Mouse (Mus musculus) MEL (cell line): ENCODE data around the gene Cldn3. TPM values are rescaled to one million over a fixed set of nuclear protein-coding genes. Genes with fewer than 3 reads are reported as not detected.

Experiments used
- DNase-seq: peaks from one replicate; pipeline ENCODE4 v3.0.0; 2011; ENCODE audit warnings: low read depth, low spot score
- H3K27ac ChIP-seq: 2 replicates; pipeline ENCODE4 v1.5.1; 2012; ENCODE audit warnings: low read depth, mild to moderate bottlenecking, control low read depth, low read length, moderate library complexity; ENCODE audit not compliant: control insufficient read depth
- H3K27me3 ChIP-seq, 2 experiments: fragments of 150-350 bp in 1 of 2; sonication (generic) in 1 of 2; 2 replicates each; pipeline ENCODE4 v1.6.1; 2012; ENCODE audit warnings: low read length in 2 of 2, mild to moderate bottlenecking in 2 of 2, improper control_type of control experiment in 1 of 2, moderate library complexity in 1 of 2; ENCODE audit not compliant: insufficient read depth in 2 of 2, control insufficient read depth in 1 of 2
- H3K36me3 ChIP-seq, 2 experiments: 2 replicates each; pipeline ENCODE4 v1.6.1; 2012 to 2014; ENCODE audit warnings: low read length in 2 of 2, improper control_type of control experiment in 1 of 2, inconsistent platforms in 1 of 2, mild to moderate bottlenecking in 1 of 2; ENCODE audit not compliant: insufficient read depth in 2 of 2, control insufficient read depth in 1 of 2
- H3K4me1 ChIP-seq, 2 experiments: fragments of 150-350 bp in 1 of 2; sonication (generic) in 1 of 2; 2 replicates each; pipeline ENCODE4 v1.6.1; 2012; ENCODE audit warnings: low read length in 2 of 2, improper control_type of control experiment in 1 of 2, mild to moderate bottlenecking in 1 of 2; ENCODE audit not compliant: insufficient read depth in 2 of 2, control insufficient read depth in 1 of 2
- H3K4me3 ChIP-seq, 2 experiments: fragments of 150-350 bp in 1 of 2; sonication (generic) in 1 of 2; 2 replicates each; pipeline ENCODE4 v1.5.1; 2012; ENCODE audit warnings: low read depth in 2 of 2, low read length in 2 of 2, mild to moderate bottlenecking in 2 of 2, moderate library complexity in 2 of 2, control low read depth in 1 of 2, improper control_type of control experiment in 1 of 2; ENCODE audit not compliant: control insufficient read depth in 1 of 2, insufficient read depth in 1 of 2
- H3K79me2 ChIP-seq: 2 replicates; pipeline ENCODE4 v1.6.1; 2012; ENCODE audit warnings: mild to moderate bottlenecking, low read length, moderate library complexity; ENCODE audit not compliant: control insufficient read depth, poor library complexity, insufficient read depth
- H3K9ac ChIP-seq: 2 replicates; pipeline ENCODE4 v1.6.1; 2012; ENCODE audit warnings: low read depth, mild to moderate bottlenecking, control low read depth, low read length, moderate library complexity; ENCODE audit not compliant: control insufficient read depth, poor library complexity, severe bottlenecking
- H3K9me3 ChIP-seq: fragments of 150-350 bp; sonication (generic); replicated peaks from 2 replicates; pipeline ENCODE4 v1.6.1; 2012; ENCODE audit warnings: mild to moderate bottlenecking, low read length, improper control_type of control experiment, moderate library complexity; ENCODE audit not compliant: insufficient read depth
- CTCF ChIP-seq, 3 experiments: IDR thresholded peaks in 2 of 3; conservative IDR thresholded peaks in 1 of 3; 2 replicates each; pipeline ENCODE4 v1.5.1; 2011 to 2012; ENCODE audit warnings: low read length in 3 of 3, low read depth in 2 of 3, mild to moderate bottlenecking in 2 of 3, improper control_type of control experiment in 1 of 3, inconsistent platforms in 1 of 3, mixed read lengths in 1 of 3, moderate library complexity in 1 of 3; ENCODE audit not compliant: control insufficient read depth in 1 of 3, insufficient read depth in 1 of 3, poor library complexity in 1 of 3, severe bottlenecking in 1 of 3
- ELF1 ChIP-seq: IDR thresholded peaks from 2 replicates; pipeline ENCODE4 v1.6.1; 2014; ENCODE audit warnings: low read depth, mild to moderate bottlenecking, inconsistent platforms, low read length, improper control_type of control experiment, moderate library complexity
- ETS1 ChIP-seq: IDR thresholded peaks from 2 replicates; pipeline ENCODE4 v1.6.1; 2012; ENCODE audit warnings: low read depth, mild to moderate bottlenecking, inconsistent platforms, low read length, improper control_type of control experiment, moderate library complexity
- JUND ChIP-seq: IDR thresholded peaks from 2 replicates; pipeline ENCODE4 v1.6.1; 2011; ENCODE audit warnings: low read depth, mild to moderate bottlenecking, improper control_type of control experiment, low read length
- KAT2A ChIP-seq: conservative IDR thresholded peaks from 2 replicates; pipeline ENCODE4 v1.6.1; 2012; ENCODE audit warnings: low read depth, low read length, improper control_type of control experiment, inconsistent platforms
- MYC ChIP-seq: IDR thresholded peaks from 2 replicates; pipeline ENCODE4 v1.6.1; 2011; ENCODE audit warnings: low read depth, mild to moderate bottlenecking, low read length, improper control_type of control experiment, moderate library complexity
- POLR2A ChIP-seq, 2 experiments: IDR thresholded peaks; 2 replicates each; pipeline ENCODE4 v1.6.1; 2011 to 2012; ENCODE audit warnings: low read length in 2 of 2, mild to moderate bottlenecking in 2 of 2, control low read depth in 1 of 2, improper control_type of control experiment in 1 of 2, low read depth in 1 of 2, moderate library complexity in 1 of 2; ENCODE audit not compliant: control insufficient read depth in 1 of 2, insufficient read depth in 1 of 2, poor library complexity in 1 of 2
- POLR2AphosphoS2 ChIP-seq: IDR thresholded peaks from 2 replicates; pipeline ENCODE4 v1.6.1; 2011; ENCODE audit warnings: low read length, improper control_type of control experiment
- POLR2AphosphoS5 ChIP-seq: IDR thresholded peaks from 2 replicates; pipeline ENCODE4 v1.6.1; 2012; ENCODE audit warnings: low read depth, borderline replicate concordance, mild to moderate bottlenecking, inconsistent platforms, low read length, moderate library complexity, mixed read lengths
- RAD21 ChIP-seq: IDR thresholded peaks from 2 replicates; pipeline ENCODE4 v1.6.1; 2011; ENCODE audit warnings: mild to moderate bottlenecking, low read depth, low read length, improper control_type of control experiment
- RCOR1 ChIP-seq: IDR thresholded peaks from 2 replicates; pipeline ENCODE4 v1.6.1; 2012; ENCODE audit warnings: low read depth, mild to moderate bottlenecking, inconsistent platforms, low read length, improper control_type of control experiment
- SMC3 ChIP-seq: IDR thresholded peaks from 2 replicates; pipeline ENCODE4 v1.6.1; 2011; ENCODE audit warnings: low read depth, low read length, improper control_type of control experiment
- TBP ChIP-seq: IDR thresholded peaks from 2 replicates; pipeline ENCODE4 v1.8.0; 2011; ENCODE audit warnings: low read depth, low read length, improper control_type of control experiment
- TCF12 ChIP-seq: IDR thresholded peaks from 2 replicates; pipeline ENCODE4 v1.6.1; 2014; ENCODE audit warnings: low read depth, mild to moderate bottlenecking, inconsistent platforms, low read length, improper control_type of control experiment, moderate library complexity
- UBTF ChIP-seq: IDR thresholded peaks from 2 replicates; pipeline ENCODE4 v1.6.1; 2012; ENCODE audit warnings: low read depth, mild to moderate bottlenecking, inconsistent platforms, low read length, improper control_type of control experiment, moderate library complexity, borderline replicate concordance; ENCODE audit not compliant: insufficient read depth
- USF1 ChIP-seq: IDR thresholded peaks from 2 replicates; pipeline ENCODE4 v1.6.1; 2014; ENCODE audit warnings: low read depth, mild to moderate bottlenecking, inconsistent platforms, low read length, improper control_type of control experiment, moderate library complexity
- USF2 ChIP-seq, 2 experiments: IDR thresholded peaks; 2 replicates each; pipeline ENCODE4 v1.6.1; 2011 to 2012; ENCODE audit warnings: improper control_type of control experiment in 2 of 2, low read length in 2 of 2, borderline replicate concordance in 1 of 2, inconsistent platforms in 1 of 2, low read depth in 1 of 2, mild to moderate bottlenecking in 1 of 2; ENCODE audit not compliant: insufficient read depth in 1 of 2
- ZC3H11A ChIP-seq: IDR thresholded peaks from 2 replicates; pipeline ENCODE4 v1.6.1; 2012; ENCODE audit warnings: low read depth, mild to moderate bottlenecking, inconsistent platforms, low read length, improper control_type of control experiment
- ZKSCAN1 ChIP-seq: IDR thresholded peaks from 2 replicates; pipeline ENCODE4 v1.6.1; 2012; ENCODE audit warnings: low read depth, mild to moderate bottlenecking, inconsistent platforms, low read length, improper control_type of control experiment, moderate library complexity
- ZNF384 ChIP-seq: IDR thresholded peaks from 2 replicates; pipeline ENCODE4 v1.6.1; 2012; ENCODE audit warnings: low read depth, mild to moderate bottlenecking, inconsistent platforms, low read length, improper control_type of control experiment
- polyA plus RNA-seq, 2 experiments: library from polyadenylated mRNA; stranded (reverse) in 1 of 2; unstranded in 1 of 2; fragments of >175 nt in 1 of 2; fragments of >200 nt in 1 of 2; gene quantifications; 2 replicates each; pipeline versions ENCODE4 v1.2.1 to v1.2.4; 2012; ENCODE audit warnings: low replicate concordance in 2 of 2, low read depth in 1 of 2; ENCODE audit not compliant: insufficient read length in 2 of 2, insufficient read depth in 1 of 2, missing spikeins in 1 of 2
- total RNA-seq: library from RNA; depleted of rRNA; stranded (reverse); fragments of 300-350 nt; gene quantifications from 2 replicates; pipeline ENCODE4 v1.2.3, GENCODE M21; 2012

Gene Cldn3
- total and polyA plus RNA-seq, 3 experiments, result 1.1 TPM; not detected in 2

GRCm38 (mm10) chr5:135015497-135015896 lies 29.5 kb downstream of the Cldn3 start (continued):
- TF ChIP-seq ZC3H11A (peak; percentile 59), USF1 (no peak), MYC (no peak), SMC3 (peak; percentile 74), RAD21 (peak; percentile 88), TCF12 (no peak)

- peak; percentile 26 to 55 (median 40); a peak in 5 of 6 replicates for TF ChIP-seq CTCF (IDR thresholded peaks at IDR 0.05 in 2 of 3, conservative IDR thresholded peaks at IDR 0.05 in 1 of 3; ENCODE audit: control insufficient read depth in 1 of 3, insufficient read depth in 1 of 3, low read depth in 2 of 3, low read length in 3 of 3, poor library complexity in 1 of 3, severe bottlenecking in 1 of 3)
- TF ChIP-seq UBTF, result no peak
- TF ChIP-seq POLR2A (IDR thresholded peaks at IDR 0.05; ENCODE audit: control insufficient read depth in 1 of 2, insufficient read depth in 1 of 2, low read depth in 1 of 2, low read length in 2 of 2, poor library complexity in 1 of 2), result no peak
- TF ChIP-seq JUND, result no peak
- TF ChIP-seq SMC3, result peak; percentile 19; the same call in 1 of the 2 replicates
- TF ChIP-seq USF1, result no peak
- no peak for TF ChIP-seq TBP
- DNase-seq, result no peak
- H3K36me3 ChIP-seq, result no peaks in the 10 kb centered on the region
- H3K27ac ChIP-seq, result no peak overlapping the region
- H3K27me3 ChIP-seq, result no peaks in the 10 kb centered on the region
- no peak overlapping the region for H3K9ac ChIP-seq
- no peaks in the 10 kb centered on the region for H3K79me2 ChIP-seq
- no peaks in the 10 kb centered on the region for H3K9me3 ChIP-seq
- no peak overlapping the region for H3K4me3 ChIP-seq
- H3K4me1 ChIP-seq, result peaks cover 0 to 3% of the 10 kb centered on the region in 2 experiments; a peak in 1 of 4 replicates
These were observed 30.3 kb downstream of the Cldn3 start for GRCm38 (mm10) chr5:135016224-135016759.

- Histone ChIP-seq H3K27me3 (no peaks in the 10 kb centered on the region), H3K79me2 (peaks cover 2% of the 10 kb centered on the region; the same call in 1 of the 2 replicates), H3K9me3 (no peaks in the 10 kb centered on the region), H3K4me3 (no peak overlapping the region), H3K9ac (no peak overlapping the region), H3K4me1 (peaks cover 10 to 25% of the 10 kb centered on the region in 2 experiments), H3K36me3 (peaks cover 0 to 14% of the 10 kb centered on the region in 2 experiments; a peak in 2 of 4 replicates), H3K27ac (no peak overlapping the region)
- TF ChIP-seq POLR2AphosphoS2 (no peak), ZKSCAN1 (no peak), USF2 (IDR thresholded peaks at IDR 0.05; ENCODE audit: borderline replicate concordance in 1 of 2, insufficient read depth in 1 of 2, low read depth in 1 of 2, low read length in 2 of 2) (no peak), POLR2AphosphoS5 (no peak), TCF12 (no peak), ELF1 (no peak), ZNF384 (no peak), RCOR1 (no peak), KAT2A (no peak), ETS1 (no peak)
- DNase-seq, result no peak
These were observed 35.8 kb downstream of the Cldn3 start for GRCm38 (mm10) chr5:135021814-135022213.
